Mouse (Mus musculus) cerebellum, adult 9-11 months (tissue): ENCODE measurements around the gene Ntmt1.

Experiments
- DNase-seq: peaks from one replicate; pipeline ENCODE4 v3.0.0; 2022

Ntmt1 gene

DNA sequence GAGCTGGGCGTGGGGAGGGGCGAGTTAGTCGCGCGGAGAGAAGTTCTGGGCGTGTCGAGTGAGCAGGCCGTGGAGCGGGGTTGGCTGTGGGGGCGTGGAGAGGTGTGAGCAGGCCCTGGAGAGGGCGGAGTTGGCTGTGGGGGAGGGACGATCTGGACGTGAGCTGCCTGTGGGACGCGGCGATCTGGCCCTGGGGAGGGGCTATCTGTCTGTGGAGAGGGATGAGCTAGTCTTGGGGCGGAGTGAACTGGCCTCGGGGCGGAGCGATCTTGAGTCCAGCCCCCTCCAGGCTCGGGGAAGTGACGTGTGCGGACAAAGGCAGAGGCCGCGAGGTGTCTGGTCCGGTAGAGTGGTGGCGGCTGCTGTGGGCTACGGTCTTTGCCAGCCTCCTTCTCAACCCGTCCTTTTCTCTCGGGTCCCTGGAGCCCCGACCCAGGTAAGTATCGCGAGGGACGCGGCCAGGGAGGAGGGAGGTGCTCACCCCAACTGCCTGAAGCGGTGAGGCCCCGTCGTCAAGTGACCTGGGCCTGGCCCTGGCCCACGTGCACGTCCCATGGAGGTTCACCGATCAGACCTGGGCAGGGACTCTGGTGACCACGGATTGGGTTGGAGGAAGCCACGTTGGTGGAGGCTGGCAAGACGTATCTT, at the start of gene Ntmt1:
TSS of gene Ntmt1 (plus strand) at position 179 of the 648 bp plus-strand sequence.
- peak; percentile 99 for DNase-seq

- DNase-seq: peak; percentile 36
These were observed 49.1 kb upstream of the Ntmt1 start for GRCm38 (mm10) chr2:30758341-30759087.

DNA sequence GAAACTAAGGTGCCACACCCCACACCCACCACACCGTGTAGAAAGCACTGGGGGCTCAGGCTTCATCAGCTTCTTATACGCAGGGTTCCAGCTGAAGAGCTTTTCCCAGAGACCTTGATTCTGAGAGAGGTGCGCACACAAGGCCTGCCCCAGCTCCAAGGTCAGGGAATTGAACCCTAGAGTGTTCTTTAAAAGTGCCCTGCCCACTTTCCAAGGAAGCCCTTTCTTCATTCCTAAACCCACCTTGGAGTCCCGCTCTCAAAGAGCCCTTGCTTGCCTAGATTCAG, 48.6 kb upstream of the Ntmt1 start:
- no peak for DNase-seq

DNA sequence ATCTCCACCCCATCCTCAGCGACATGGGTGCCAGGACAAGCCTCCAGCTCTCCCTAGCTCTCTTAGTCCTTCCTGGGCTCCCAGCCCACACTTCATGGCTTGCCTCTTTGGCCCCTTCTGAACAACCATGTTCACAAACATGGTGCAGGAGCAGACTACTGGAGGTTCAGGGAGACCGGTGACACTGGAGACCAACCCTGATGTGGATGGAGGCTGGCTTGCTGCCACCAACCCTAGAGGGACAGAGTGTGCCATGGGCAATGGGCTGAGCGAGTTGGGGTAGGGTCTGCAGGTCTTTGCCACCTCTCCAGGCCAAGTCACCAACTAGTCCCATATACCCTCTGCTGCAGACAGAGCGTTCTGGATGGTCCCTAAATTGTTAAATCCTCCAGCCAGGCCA, 48.2 kb upstream of the Ntmt1 start:
- no peak for DNase-seq

DNA sequence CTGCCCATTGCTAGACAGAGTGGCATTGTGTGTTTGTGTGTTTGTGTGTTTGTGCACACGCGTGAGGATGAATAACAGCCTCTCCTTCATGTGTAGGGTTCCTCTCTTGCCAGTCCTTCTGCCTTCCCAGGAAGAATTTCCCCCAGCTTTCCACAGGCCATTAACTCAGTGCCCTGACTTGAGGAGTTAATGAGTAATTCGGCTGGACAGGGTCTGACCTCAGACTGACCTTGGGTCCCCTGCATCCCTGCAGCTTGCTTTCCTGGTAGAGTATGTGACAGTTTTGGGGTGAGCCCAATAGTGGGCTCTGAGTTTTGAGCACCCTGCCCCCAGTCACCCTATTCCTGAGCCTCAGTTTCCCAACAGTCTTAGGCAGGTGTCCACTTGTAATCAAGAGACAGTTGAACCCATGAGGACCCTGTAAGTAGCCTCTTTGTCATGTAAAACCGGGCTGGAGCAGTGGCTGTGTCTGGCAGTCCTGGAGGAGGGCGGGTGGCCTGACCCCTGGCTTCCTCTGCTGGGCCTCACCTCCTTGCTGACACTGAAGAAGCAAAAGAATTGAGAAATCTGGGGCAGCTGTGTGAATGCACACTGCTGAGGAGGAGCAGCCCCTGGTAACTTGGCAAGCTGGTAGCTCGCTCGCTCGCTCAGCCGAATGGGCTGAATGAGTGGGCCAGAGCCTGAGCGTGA, 47.6 kb upstream of the Ntmt1 start:
- DNase-seq: no peak

GRCm38 (mm10) chr2:30760706-30761105, 46.9 kb upstream of the Ntmt1 start:
- DNase-seq: no peak

GRCm38 (mm10) chr2:30766446-30766845, 41.2 kb upstream of the Ntmt1 start:
- DNase-seq: no peak

- DNase-seq: no peak
These were observed 39.9 kb upstream of the Ntmt1 start for GRCm38 (mm10) chr2:30767626-30768240.

- DNase-seq: no peak
These were observed 39.1 kb upstream of the Ntmt1 start for GRCm38 (mm10) chr2:30768529-30768928.

DNA sequence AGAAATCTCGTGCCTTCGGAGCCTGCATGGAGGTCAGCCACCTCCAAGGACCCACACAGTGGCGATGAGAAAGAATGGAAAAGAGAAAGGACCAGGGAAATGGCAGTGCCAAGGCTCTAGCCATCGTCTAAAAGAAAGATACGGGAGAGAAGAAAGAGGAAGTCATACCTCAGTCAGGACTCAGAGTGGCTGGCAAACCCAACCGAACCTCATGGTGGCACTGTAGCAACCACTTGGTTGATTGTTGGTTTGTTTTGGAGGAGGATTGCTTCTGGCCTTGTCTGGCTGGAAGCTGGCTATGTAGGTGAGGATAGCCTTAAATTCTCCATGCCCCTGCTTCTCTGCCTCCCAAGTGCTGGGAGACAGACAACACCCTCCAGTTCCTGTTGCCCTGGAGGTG, 38.4 kb upstream of the Ntmt1 start:
- no peak for DNase-seq

- no peak for DNase-seq
These were observed 36.2 kb upstream of the Ntmt1 start for GRCm38 (mm10) chr2:30771368-30771805.

- peak; percentile 74 for DNase-seq
These were observed 35.7 kb upstream of the Ntmt1 start for GRCm38 (mm10) chr2:30771806-30772460.

DNA sequence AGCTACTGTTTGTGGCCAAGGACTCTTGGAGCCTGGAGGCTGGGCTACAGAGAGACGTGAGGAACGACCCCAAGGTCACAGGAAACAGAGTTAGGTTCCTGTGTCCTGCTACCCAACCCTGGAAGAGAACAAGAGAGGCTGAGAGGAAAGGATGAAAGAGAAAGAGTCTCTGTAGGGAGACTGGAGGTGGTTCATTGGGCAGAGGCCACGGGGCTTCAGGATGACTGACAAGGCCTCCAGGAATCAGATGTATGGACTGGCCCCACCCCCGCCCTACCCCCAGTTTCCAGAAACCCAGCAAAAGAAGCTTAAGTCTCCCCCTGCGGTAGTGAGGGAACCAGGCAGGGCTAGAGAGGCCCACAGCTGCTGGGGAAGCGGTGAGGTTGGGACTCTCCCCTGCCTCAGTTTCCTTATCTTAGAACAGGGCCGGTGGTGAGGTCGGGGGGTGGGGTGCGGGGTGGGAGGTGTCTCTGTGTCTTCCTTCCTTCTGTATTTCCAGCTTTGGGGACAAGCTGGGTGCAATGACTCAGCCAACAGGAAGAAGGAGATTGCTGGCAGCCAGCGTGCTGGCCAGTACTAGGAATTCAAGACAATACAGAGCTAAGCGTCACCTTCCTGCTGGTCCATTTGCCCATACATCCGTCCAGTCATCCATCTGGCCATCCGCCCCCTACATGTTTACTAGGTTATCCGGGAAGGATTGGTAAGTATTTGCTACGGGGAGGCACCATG, 34.9 kb upstream of the Ntmt1 start:
- no peak for DNase-seq

GRCm38 (mm10) chr2:30773313-30774005, 34.2 kb upstream of the Ntmt1 start:
- DNase-seq: peak; percentile 30

- no peak for DNase-seq
These were observed 31.7 kb upstream of the Ntmt1 start for GRCm38 (mm10) chr2:30775955-30776354.

GRCm38 (mm10) chr2:30777266-30777665, 30.4 kb upstream of the Ntmt1 start:
- no peak for DNase-seq

DNA sequence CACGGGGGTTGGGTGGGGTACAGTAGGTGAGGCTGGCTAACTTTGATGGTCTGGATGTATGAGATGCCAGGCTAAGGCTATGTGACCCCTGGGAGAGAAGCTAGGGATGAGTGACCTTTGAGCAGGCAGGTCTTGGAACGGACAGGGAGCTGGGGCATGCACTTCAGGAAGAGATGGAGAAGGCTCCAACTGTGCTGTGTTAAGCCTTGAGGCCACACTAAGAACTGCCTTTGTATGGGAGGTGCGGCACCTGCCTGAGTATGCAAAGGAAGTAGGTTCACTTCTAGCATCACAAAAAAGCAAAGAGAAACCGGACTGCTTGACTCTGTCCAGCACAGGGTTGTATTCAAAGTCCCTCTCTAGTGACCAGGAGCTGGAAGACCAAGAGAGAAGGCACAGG, 29.4 kb upstream of the Ntmt1 start:
- DNase-seq: no peak

- DNase-seq: no peak
These were observed 28.4 kb upstream of the Ntmt1 start for GRCm38 (mm10) chr2:30779241-30779640.

DNA sequence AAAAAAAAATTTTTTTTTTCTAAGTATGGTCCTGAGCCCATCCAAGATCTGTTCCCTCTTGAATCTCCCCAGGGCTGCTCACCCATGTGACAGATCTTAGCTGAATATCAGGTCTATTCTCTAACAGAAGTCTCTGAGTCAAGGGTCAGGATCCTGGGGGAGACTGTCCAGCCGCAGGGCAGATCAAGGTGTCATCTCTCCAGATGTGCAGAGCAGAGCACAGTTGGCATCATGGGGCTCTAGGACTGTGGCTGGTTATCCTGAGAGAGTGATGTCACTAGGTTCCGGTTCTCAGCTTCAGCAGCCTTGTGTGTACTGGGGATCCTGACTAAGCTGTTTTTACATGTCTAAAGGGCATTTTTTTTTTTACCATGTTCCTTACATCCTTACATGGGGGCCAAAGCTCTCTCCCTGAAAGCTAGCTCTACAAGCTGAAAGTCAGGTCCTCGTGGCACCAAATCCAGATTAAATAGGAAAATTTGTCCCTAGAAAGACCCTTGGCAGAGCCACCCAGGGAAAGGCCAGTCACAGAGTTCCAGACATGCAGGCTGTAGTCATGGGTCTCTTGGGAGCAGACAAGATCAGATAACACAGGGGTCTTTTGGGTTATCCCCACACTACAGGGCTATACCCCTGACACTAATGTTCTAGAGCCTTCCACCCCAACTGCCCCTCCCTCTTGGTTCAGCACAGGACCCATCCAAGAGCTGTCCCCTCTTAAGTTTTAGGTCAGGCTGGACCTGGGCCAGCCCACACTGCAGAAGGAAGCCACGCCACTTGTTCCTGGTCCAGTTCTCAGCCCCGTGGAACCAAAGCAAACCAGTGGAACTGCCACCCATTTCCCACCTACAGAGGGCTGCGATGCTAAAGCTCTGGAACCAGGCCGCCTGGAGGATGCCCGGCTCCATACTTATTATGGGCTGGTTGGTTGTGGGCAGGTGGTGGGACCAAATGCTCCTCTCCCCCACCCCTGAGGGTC, 25.0 kb upstream of the Ntmt1 start:
- no peak for DNase-seq

DNA sequence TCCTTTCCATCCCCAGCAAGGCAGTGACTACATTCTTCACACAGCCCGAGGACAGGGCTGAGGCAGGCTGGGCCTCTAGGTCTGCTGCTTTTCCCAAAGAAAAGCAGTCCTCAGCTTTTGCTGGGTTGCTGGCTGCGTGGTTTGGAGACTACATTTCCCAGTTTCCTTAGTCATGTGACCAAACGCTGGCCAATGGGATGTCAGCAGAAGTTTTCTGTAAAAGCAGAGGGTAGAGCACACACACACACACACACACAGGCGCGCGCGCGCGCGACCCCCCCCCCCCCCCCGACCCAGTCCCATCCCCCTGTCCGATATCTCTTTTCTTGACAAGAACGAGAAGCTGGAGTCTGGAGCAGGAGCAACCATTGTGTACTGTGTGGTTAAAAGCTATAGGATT, 24.3 kb upstream of the Ntmt1 start:
- no peak for DNase-seq
